Mouse (Mus musculus) hindbrain, embryonic 13.5 days (tissue): ENCODE data around the gene Cdh6. TPM values are rescaled to one million over a fixed set of nuclear protein-coding genes. Genes with fewer than 3 reads are reported as not detected.

Experiments
- ATAC-seq: fragments of 200-750 bp; cut with Nextera tagmentation; 2 replicates; pipeline ENCODE4 v1.8.0; 2017; ENCODE audit warnings: moderate TSS enrichment; ENCODE audit not compliant: low FRiP score
- H3K27ac ChIP-seq: fragments of 300-500 bp; sonication (generic); 2 replicates; pipeline ENCODE4 v1.5.1; 2015; ENCODE audit warnings: inconsistent platforms, mild to moderate bottlenecking, moderate library complexity
- H3K27me3 ChIP-seq: fragments of 300-500 bp; sonication (generic); 2 replicates; pipeline ENCODE4 v1.6.1; 2015; ENCODE audit warnings: mild to moderate bottlenecking, inconsistent platforms
- H3K36me3 ChIP-seq: fragments of 300-500 bp; sonication (generic); 2 replicates; pipeline ENCODE4 v1.6.1; 2015; ENCODE audit warnings: mild to moderate bottlenecking, inconsistent platforms
- H3K4me1 ChIP-seq: fragments of 300-500 bp; sonication (generic); replicated peaks from 2 replicates; pipeline ENCODE4 v1.6.1; 2015; ENCODE audit warnings: inconsistent platforms
- H3K4me2 ChIP-seq: fragments of 300-500 bp; sonication (generic); 2 replicates; pipeline ENCODE4 v1.6.1; 2015; ENCODE audit warnings: inconsistent platforms, mild to moderate bottlenecking, moderate library complexity
- H3K4me3 ChIP-seq: fragments of 300-500 bp; sonication (generic); 2 replicates; pipeline ENCODE4 v1.5.1; 2015; ENCODE audit warnings: mild to moderate bottlenecking, inconsistent platforms
- H3K9ac ChIP-seq: fragments of 300-500 bp; sonication (generic); 2 replicates; pipeline ENCODE4 v1.6.1; 2015; ENCODE audit warnings: mild to moderate bottlenecking, inconsistent platforms
- H3K9me3 ChIP-seq: fragments of 300-500 bp; sonication (generic); 2 replicates; pipeline ENCODE4 v1.6.1; 2016; ENCODE audit warnings: inconsistent platforms
- WGBS: fragments of 180-500 bp; shearing (Covaris S2); methylation state at CpG from one replicate; pipeline ENCODE4 v1.1.7; 2015; 5-methylcytosine and 5-hydroxymethylcytosine counted together
- polyA plus RNA-seq: library from polyadenylated mRNA; unstranded; fragments of >200 nt; fragmentation: Nextera tagmentation; extraction: Ambion mirVana; gene quantifications from 2 replicates; pipeline ENCODE4 v1.2.1, GENCODE M21; 2015

Gene Cdh6
- 13.7 and 14.4 TPM in 2 replicates for polyA plus RNA-seq

DNA sequence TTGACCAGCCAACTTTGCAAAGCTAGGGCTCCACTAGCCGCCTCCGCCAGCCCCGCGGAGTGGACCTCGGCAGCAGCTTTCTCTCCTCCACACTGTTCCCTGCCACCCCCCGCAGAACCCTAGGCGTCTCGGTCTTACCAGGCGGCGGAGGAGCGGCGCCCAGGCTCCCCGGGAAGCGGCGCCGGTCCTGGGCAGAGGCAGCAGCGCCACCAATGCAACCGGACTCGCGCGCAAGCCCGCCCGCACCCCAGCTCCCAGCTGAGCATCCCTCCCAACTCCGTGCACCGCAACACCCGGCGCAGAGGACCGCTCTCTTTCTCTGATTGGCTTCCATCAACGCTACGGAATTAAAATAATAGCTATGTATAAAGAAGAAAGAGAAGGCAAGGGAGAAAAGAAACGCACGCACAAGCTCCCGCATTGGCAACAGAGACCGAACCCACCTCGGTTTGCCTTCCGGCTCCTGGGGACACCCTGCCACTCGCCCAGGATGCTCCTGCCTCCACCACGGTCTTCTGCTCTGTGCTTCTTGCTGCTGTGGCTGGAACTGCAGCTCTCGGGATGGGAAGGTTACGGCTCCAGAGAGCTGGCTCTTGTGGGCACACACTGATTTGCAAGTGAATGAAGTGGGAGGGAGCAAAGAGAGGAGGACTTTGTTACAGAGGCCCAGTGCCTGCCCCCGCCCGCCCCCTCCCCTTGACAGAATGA is at the start of gene Cdh6:
TSS of gene Cdh6 (minus strand) at position 605 of the 708 bp plus-strand sequence.
- under 1% methylated on average over 42 of the region's 42 CpGs for WGBS
- Histone ChIP-seq H3K9ac (peak within 1 kb of the TSS; percentile 81), H3K4me2 (peak within 1 kb of the TSS; percentile 71), H3K27me3 (peaks cover 17% of the 10 kb centered on the region), H3K9me3 (no peaks in the 10 kb centered on the region), H3K36me3 (no peaks in the 10 kb centered on the region), H3K4me1 (peaks cover 30% of the 10 kb centered on the region), H3K4me3 (peak within 1 kb of the TSS; percentile 68), H3K27ac (peak within 1 kb of the TSS; percentile 89)
- peak; percentile 95 for ATAC-seq

GRCm38 (mm10) chr15:13219727-13220454 is 46.4 kb upstream of the Cdh6 start:
- no peak overlapping the region for H3K9ac ChIP-seq
- H3K4me2 ChIP-seq, result no peak overlapping the region
- WGBS, result 58% methylated on average over 9 of the region's 9 CpGs
- H3K27me3 ChIP-seq, result no peaks in the 10 kb centered on the region
- H3K36me3 ChIP-seq, result no peaks in the 10 kb centered on the region
- H3K4me3 ChIP-seq, result no peak overlapping the region
- no peak overlapping the region for H3K27ac ChIP-seq
- no peaks in the 10 kb centered on the region for H3K9me3 ChIP-seq
- no peak for ATAC-seq
- H3K4me1 ChIP-seq, result 0 out of 2 replicates have a peak, but pooled peaks cover 2% of the 10 kb centered on the region

DNA sequence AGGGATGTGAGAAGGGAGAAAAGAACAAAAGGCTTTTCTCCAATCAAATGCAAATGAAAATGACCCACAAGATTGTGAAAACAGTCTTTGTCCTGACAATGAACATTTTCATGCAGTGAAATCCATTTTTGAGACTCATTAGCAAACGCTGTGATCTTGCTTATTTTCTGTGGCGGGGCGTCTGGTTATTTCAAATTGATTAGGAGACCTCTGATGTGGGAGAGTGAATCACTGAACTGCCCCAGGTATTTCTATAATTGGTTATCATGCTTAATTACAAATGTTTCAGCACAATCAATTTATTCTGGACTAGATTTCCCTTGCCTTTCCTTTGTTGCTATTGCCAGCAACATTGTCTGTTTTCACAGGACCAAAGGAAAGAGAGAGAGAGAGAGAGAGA is 44.3 kb upstream of the Cdh6 start:
- H3K4me2 ChIP-seq, result no peak overlapping the region
- 0 out of 2 replicates have a peak, but pooled peaks cover 2% of the 10 kb centered on the region for H3K4me1 ChIP-seq
- WGBS, result 43% methylated on average over 3 of the region's 3 CpGs
- no peak overlapping the region for H3K9ac ChIP-seq
- no peak overlapping the region for H3K4me3 ChIP-seq
- H3K27ac ChIP-seq, result no peak overlapping the region
- no peaks in the 10 kb centered on the region for H3K9me3 ChIP-seq
- no peaks in the 10 kb centered on the region for H3K27me3 ChIP-seq
- no peaks in the 10 kb centered on the region for H3K36me3 ChIP-seq
- ATAC-seq, result no peak

DNA sequence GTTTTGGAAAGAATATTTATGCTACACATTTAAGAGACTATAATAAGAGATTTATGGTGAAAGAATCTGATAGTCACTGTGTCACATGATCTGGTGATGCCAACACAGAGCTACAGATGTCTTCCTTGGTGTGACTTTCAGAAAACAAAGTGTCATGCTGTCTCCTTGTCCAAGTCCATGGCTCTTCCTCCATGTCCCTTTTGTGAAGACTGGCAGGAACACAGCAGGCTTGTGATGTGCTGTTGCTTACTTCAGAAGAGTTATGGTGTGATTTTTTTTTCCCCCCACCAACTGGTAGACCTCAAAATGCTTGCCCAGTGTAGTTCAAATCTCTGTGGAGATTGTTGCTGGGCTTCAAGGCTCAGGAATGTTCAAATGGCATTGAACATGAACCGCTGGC is 43.7 kb upstream of the Cdh6 start:
- no peaks in the 10 kb centered on the region for H3K36me3 ChIP-seq

GRCm38 (mm10) chr15:13212956-13213355 is 39.5 kb upstream of the Cdh6 start:
- Histone ChIP-seq H3K27ac (no peak overlapping the region), H3K4me1 (0 out of 2 replicates have a peak, but pooled peaks cover 8% of the 10 kb centered on the region), H3K9ac (no peak overlapping the region), H3K4me3 (no peak overlapping the region), H3K27me3 (0 out of 2 replicates have a peak, but pooled peaks cover 11% of the 10 kb centered on the region), H3K36me3 (no peaks in the 10 kb centered on the region), H3K9me3 (no peaks in the 10 kb centered on the region), H3K4me2 (no peak overlapping the region)
- no peak for ATAC-seq
- WGBS, result 40% methylated on average over 1 of the region's 1 CpGs

More for the DNA sequence above, 43.7 kb upstream of the Cdh6 start:
- Histone ChIP-seq H3K27ac (no peak overlapping the region), H3K4me3 (no peak overlapping the region), H3K9me3 (no peaks in the 10 kb centered on the region), H3K9ac (no peak overlapping the region), H3K4me1 (0 out of 2 replicates have a peak, but pooled peaks cover 5% of the 10 kb centered on the region), H3K4me2 (no peak overlapping the region), H3K27me3 (no peaks in the 10 kb centered on the region)
- WGBS, result 25% methylated on average over 1 of the region's 1 CpGs
- 0 out of 2 replicates have a peak, but pooled peaks have one; percentile 28 for ATAC-seq

- Histone ChIP-seq H3K4me1 (0 out of 2 replicates have a peak, but pooled peaks cover 6% of the 10 kb centered on the region), H3K36me3 (no peaks in the 10 kb centered on the region), H3K4me3 (no peak overlapping the region), H3K27me3 (0 out of 2 replicates have a peak, but pooled peaks cover 11% of the 10 kb centered on the region), H3K27ac (no peak overlapping the region), H3K9ac (no peak overlapping the region), H3K9me3 (no peaks in the 10 kb centered on the region), H3K4me2 (no peak overlapping the region)
- ATAC-seq, result no peak
- 11% methylated on average over 4 of the region's 4 CpGs for WGBS
Observed at GRCm38 (mm10) chr15:13212027-13212685, 38.7 kb upstream of the Cdh6 start.

DNA sequence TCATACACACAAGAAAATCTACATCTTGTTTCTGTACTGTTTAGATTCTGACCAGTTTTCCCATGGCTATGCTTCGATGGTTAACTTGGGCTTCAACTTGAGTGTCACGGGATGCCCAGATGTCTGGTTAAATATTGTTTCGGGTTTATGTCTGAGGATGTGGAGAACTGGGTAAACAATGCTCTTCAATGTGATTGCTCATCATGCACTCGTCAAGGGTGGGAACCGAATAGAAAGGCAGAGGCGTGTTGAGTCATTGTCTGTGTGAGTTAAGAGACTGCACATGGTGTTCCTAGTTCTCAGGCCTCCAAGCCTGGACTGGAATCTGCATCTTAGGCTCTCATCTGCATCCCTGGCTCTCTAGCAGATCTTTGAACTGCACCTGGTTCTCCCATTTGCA is 36.7 kb upstream of the Cdh6 start:
- ATAC-seq, result no peak
- Histone ChIP-seq H3K9me3 (no peaks in the 10 kb centered on the region), H3K4me3 (no peak overlapping the region), H3K4me1 (0 out of 2 replicates have a peak, but pooled peaks cover 6% of the 10 kb centered on the region), H3K36me3 (no peaks in the 10 kb centered on the region), H3K27ac (no peak overlapping the region), H3K27me3 (0 out of 2 replicates have a peak, but pooled peaks cover 11% of the 10 kb centered on the region), H3K9ac (no peak overlapping the region), H3K4me2 (no peak overlapping the region)
- WGBS, result 90% methylated on average over 6 of the region's 6 CpGs

GRCm38 (mm10) chr15:13208716-13209115 is 35.2 kb upstream of the Cdh6 start:
- no peak overlapping the region for H3K4me3 ChIP-seq
- no peak overlapping the region for H3K9ac ChIP-seq
- H3K27ac ChIP-seq, result no peak overlapping the region
- no peaks in the 10 kb centered on the region for H3K36me3 ChIP-seq
- ATAC-seq, result no peak
- 0 out of 2 replicates have a peak, but pooled peaks cover 6% of the 10 kb centered on the region for H3K4me1 ChIP-seq
- H3K27me3 ChIP-seq, result 0 out of 2 replicates have a peak, but pooled peaks cover 11% of the 10 kb centered on the region
- 79% methylated on average over 7 of the region's 7 CpGs for WGBS
- H3K4me2 ChIP-seq, result no peak overlapping the region
- no peaks in the 10 kb centered on the region for H3K9me3 ChIP-seq

GRCm38 (mm10) chr15:13196237-13196636 is 22.8 kb upstream of the Cdh6 start:
- Histone ChIP-seq H3K36me3 (no peaks in the 10 kb centered on the region), H3K27me3 (no peaks in the 10 kb centered on the region), H3K4me3 (no peak overlapping the region), H3K9ac (no peak overlapping the region), H3K27ac (no peak overlapping the region), H3K4me2 (no peak overlapping the region), H3K9me3 (no peaks in the 10 kb centered on the region), H3K4me1 (no peaks in the 10 kb centered on the region)
- no peak for ATAC-seq
- WGBS, result 36% methylated on average over 1 of the region's 1 CpGs

DNA sequence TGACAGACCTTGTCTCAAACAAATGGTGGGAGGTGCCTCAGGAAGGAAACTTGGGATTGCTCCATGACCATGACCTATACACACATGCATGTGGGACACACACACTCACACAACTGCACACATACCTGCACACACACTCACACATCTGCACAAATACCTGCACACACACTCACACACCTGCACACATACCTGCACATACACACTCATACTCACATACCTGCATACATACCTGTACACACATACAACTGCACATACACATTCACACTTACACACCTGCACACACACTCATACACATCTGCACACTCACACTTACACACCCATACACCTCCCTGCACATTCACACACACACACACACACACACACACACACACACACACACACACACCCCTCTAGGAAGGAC is 20.6 kb upstream of the Cdh6 start:
- Histone ChIP-seq H3K9me3 (no peaks in the 10 kb centered on the region), H3K4me2 (no peak overlapping the region), H3K27me3 (no peaks in the 10 kb centered on the region), H3K4me3 (no peak overlapping the region), H3K9ac (no peak overlapping the region), H3K36me3 (no peaks in the 10 kb centered on the region), H3K27ac (no peak overlapping the region), H3K4me1 (no peaks in the 10 kb centered on the region)
- no peak for ATAC-seq

DNA sequence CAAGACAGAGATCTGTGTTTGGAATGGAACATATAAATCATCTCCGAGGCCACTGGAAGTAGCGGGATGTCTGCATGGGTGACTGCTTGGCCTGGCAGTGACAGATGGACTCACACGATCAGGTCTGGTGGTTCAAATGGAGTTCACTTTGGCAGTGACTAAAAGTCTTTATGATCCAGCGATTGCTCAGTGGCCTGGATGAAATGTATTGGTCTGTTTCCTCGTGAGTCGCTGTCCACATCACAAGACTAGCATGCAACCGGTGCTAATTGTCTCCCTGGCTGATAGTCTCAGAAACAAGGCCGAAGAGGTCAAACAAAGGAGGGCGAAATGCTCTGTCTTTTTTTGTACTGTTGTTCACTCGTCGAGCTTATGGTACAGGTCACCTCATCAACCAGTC is 19.6 kb upstream of the Cdh6 start:
- no peaks in the 10 kb centered on the region for H3K4me1 ChIP-seq
- H3K4me2 ChIP-seq, result no peak overlapping the region
- no peak overlapping the region for H3K4me3 ChIP-seq
- H3K27me3 ChIP-seq, result no peaks in the 10 kb centered on the region
- no peaks in the 10 kb centered on the region for H3K9me3 ChIP-seq
- WGBS, result 29% methylated on average over 11 of the region's 11 CpGs
- no peaks in the 10 kb centered on the region for H3K36me3 ChIP-seq
- no peak overlapping the region for H3K27ac ChIP-seq
- H3K9ac ChIP-seq, result no peak overlapping the region
- ATAC-seq, result no peak

- Histone ChIP-seq H3K27ac (no peak overlapping the region), H3K4me1 (no peaks in the 10 kb centered on the region), H3K4me3 (no peak overlapping the region), H3K9me3 (no peaks in the 10 kb centered on the region), H3K36me3 (no peaks in the 10 kb centered on the region), H3K4me2 (no peak overlapping the region), H3K9ac (no peak overlapping the region), H3K27me3 (no peaks in the 10 kb centered on the region)
- no peak; the same call in 1 of the 2 replicates for ATAC-seq
- 80% methylated on average over 5 of the region's 5 CpGs for WGBS
Observed at GRCm38 (mm10) chr15:13183661-13184060, 10.2 kb upstream of the Cdh6 start.
